Mouse (Mus musculus) forebrain, embryonic 16.5 days (tissue): ENCODE measurements around the gene Mapk10. TPM values are rescaled to one million over a fixed set of nuclear protein-coding genes. Genes with fewer than 3 reads are reported as not detected.

ENCODE experiments used
- ATAC-seq: fragments of 200-750 bp; cut with Nextera tagmentation; 2 replicates; pipeline ENCODE4 v1.8.0; 2017; ENCODE audit warnings: mild to moderate bottlenecking, moderate library complexity
- H3K27ac ChIP-seq: fragments of 300-500 bp; sonication (generic); 2 replicates; pipeline ENCODE4 v1.5.1; 2014; ENCODE audit warnings: low read length, control low read depth
- H3K27me3 ChIP-seq: fragments of 300-500 bp; sonication (generic); replicated peaks from 2 replicates; pipeline ENCODE4 v1.6.1; 2014; ENCODE audit warnings: low read length; ENCODE audit not compliant: control insufficient read depth, insufficient read depth
- H3K36me3 ChIP-seq: fragments of 300-500 bp; sonication (generic); 2 replicates; pipeline ENCODE4 v1.6.1; 2014; ENCODE audit not compliant: control insufficient read depth, insufficient read depth
- H3K4me1 ChIP-seq: fragments of 300-500 bp; sonication (generic); replicated peaks from 2 replicates; pipeline ENCODE4 v1.6.1; 2014; ENCODE audit warnings: low read length; ENCODE audit not compliant: control insufficient read depth, insufficient read depth
- H3K4me2 ChIP-seq: fragments of 300-500 bp; sonication (generic); 2 replicates; pipeline ENCODE4 v1.6.1; 2014; ENCODE audit warnings: mild to moderate bottlenecking, low read length, control low read depth
- H3K4me3 ChIP-seq: fragments of 300-500 bp; sonication (generic); replicated peaks from 2 replicates; pipeline ENCODE4 v1.5.1; 2014; ENCODE audit warnings: mild to moderate bottlenecking, low read length, control low read depth
- H3K9ac ChIP-seq: fragments of 300-500 bp; sonication (generic); replicated peaks from 2 replicates; pipeline ENCODE4 v1.6.1; 2014; ENCODE audit warnings: low read depth, low read length, control low read depth
- H3K9me3 ChIP-seq: fragments of 300-500 bp; sonication (generic); 2 replicates; pipeline ENCODE4 v1.6.1; 2016; ENCODE audit warnings: low read length; ENCODE audit not compliant: control insufficient read depth
- WGBS: fragments of 180-500 bp; shearing (Covaris S2); extraction: QIAGEN DNeasy Blood & Tissue Kit; methylation state at CpG from one replicate; pipeline ENCODE4 v1.1.7; 2014; 5-methylcytosine and 5-hydroxymethylcytosine counted together
- polyA plus RNA-seq: library from polyadenylated mRNA; unstranded; fragments of >200 nt; fragmentation: Nextera tagmentation; extraction: Ambion mirVana; gene quantifications from 2 replicates; pipeline ENCODE4 v1.2.1, GENCODE M21; 2015

Gene Mapk10
- polyA plus RNA-seq, 1 experiment from 2014 or later = 96.2 TPM

DNA sequence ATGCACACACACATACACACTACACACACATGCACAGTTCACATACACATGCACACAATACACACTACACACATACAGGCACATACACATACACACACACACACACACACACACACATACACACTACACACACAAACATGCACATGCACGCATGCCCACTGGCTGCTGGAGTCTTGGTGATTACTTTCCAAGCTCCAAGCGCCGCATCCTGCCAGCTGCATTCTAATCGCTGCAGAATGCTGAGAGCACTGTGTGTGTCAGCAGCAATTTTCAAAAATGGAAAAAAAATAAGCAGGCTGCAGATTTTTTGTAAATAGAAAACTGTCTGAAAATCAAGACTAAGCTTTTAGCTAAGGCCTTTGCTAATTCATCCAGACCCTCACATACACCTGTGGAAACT lies 196.8 kb downstream of the Mapk10 start:
- Histone ChIP-seq H3K9me3 (no peaks in the 10 kb centered on the region), H3K9ac (no peak overlapping the region), H3K27me3 (no peaks in the 10 kb centered on the region), H3K4me3 (no peak overlapping the region), H3K4me2 (no peak overlapping the region), H3K4me1 (peaks cover 4% of the 10 kb centered on the region), H3K36me3 (no peaks in the 10 kb centered on the region), H3K27ac (peak overlapping the region; percentile 65)
- ATAC-seq = peak; percentile 75
- WGBS = 64% methylated on average over 4 of the region's 4 CpGs

DNA sequence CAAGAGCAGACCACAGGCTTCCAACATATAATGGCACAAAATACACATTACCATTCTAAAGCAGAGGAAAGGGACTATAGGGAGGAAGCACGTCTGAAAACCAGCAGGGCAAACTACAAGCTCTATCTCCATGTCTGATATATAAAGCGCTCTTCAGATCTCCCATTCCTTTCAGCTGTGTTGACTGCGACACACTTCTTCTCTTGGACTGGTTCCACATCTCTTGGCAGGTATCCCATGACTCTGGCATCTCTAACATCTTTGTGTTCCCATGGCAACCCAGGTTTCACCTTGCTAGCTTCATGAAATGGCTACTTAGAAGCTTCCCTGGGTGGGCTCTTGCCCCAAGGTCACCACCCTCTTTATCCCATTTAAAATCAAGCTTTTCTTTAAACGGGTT lies 202.2 kb downstream of the Mapk10 start:
- no peaks in the 10 kb centered on the region for H3K9me3 ChIP-seq
- peak; percentile 57; the same call in 1 of the 2 replicates for ATAC-seq
- H3K4me3 ChIP-seq = no peak overlapping the region
- H3K27ac ChIP-seq = no peak overlapping the region
- no peak overlapping the region for H3K4me2 ChIP-seq
- 57% methylated on average over 4 of the region's 4 CpGs for WGBS
- no peak overlapping the region for H3K9ac ChIP-seq
- H3K36me3 ChIP-seq = no peaks in the 10 kb centered on the region
- no peaks in the 10 kb centered on the region for H3K27me3 ChIP-seq
- H3K4me1 ChIP-seq = peaks cover 7% of the 10 kb centered on the region; the same call in 1 of the 2 replicates

GRCm38 (mm10) chr5:103002116-103002515 lies 209.0 kb downstream of the Mapk10 start:
- H3K4me3 ChIP-seq = no peak overlapping the region
- H3K27me3 ChIP-seq = no peaks in the 10 kb centered on the region
- H3K9me3 ChIP-seq = no peaks in the 10 kb centered on the region
- no peak overlapping the region for H3K4me2 ChIP-seq
- peaks cover 5% of the 10 kb centered on the region; the same call in 1 of the 2 replicates for H3K4me1 ChIP-seq
- WGBS = 66% methylated on average over 7 of the region's 7 CpGs
- no peaks in the 10 kb centered on the region for H3K36me3 ChIP-seq
- no peak overlapping the region for H3K9ac ChIP-seq
- no peak for ATAC-seq
- no peak overlapping the region for H3K27ac ChIP-seq

- peak; percentile 43; the same call in 1 of the 2 replicates for ATAC-seq
- Histone ChIP-seq H3K4me3 (no peak overlapping the region), H3K4me1 (peaks cover 5% of the 10 kb centered on the region; the same call in 1 of the 2 replicates), H3K4me2 (no peak overlapping the region), H3K27ac (no peak overlapping the region), H3K36me3 (no peaks in the 10 kb centered on the region), H3K9ac (no peak overlapping the region), H3K9me3 (no peaks in the 10 kb centered on the region), H3K27me3 (no peaks in the 10 kb centered on the region)
- WGBS = 68% methylated on average over 6 of the region's 6 CpGs
Measured at GRCm38 (mm10) chr5:103000572-103000971, 210.6 kb downstream of the Mapk10 start.

GRCm38 (mm10) chr5:102998524-102998923 lies 212.6 kb downstream of the Mapk10 start:
- no peaks in the 10 kb centered on the region for H3K9me3 ChIP-seq
- H3K4me1 ChIP-seq = peaks cover 5% of the 10 kb centered on the region; the same call in 1 of the 2 replicates
- H3K27ac ChIP-seq = no peak overlapping the region
- WGBS = 79% methylated on average over 7 of the region's 7 CpGs
- H3K4me2 ChIP-seq = no peak overlapping the region
- H3K36me3 ChIP-seq = no peaks in the 10 kb centered on the region
- H3K27me3 ChIP-seq = no peaks in the 10 kb centered on the region
- no peak overlapping the region for H3K4me3 ChIP-seq
- ATAC-seq = no peak
- no peak overlapping the region for H3K9ac ChIP-seq

GRCm38 (mm10) chr5:102997907-102998306 lies 213.2 kb downstream of the Mapk10 start:
- whole genome bisulfite sequencing = 87% methylated on average over 11 of the region's 11 CpGs
- Histone ChIP-seq H3K27ac (no peak overlapping the region), H3K36me3 (no peaks in the 10 kb centered on the region), H3K4me2 (no peak overlapping the region), H3K4me3 (no peak overlapping the region), H3K4me1 (peaks cover 5% of the 10 kb centered on the region; the same call in 1 of the 2 replicates), H3K9ac (no peak overlapping the region), H3K27me3 (no peaks in the 10 kb centered on the region), H3K9me3 (no peaks in the 10 kb centered on the region)
- ATAC-seq = no peak

GRCm38 (mm10) chr5:102996331-102996730 lies 214.8 kb downstream of the Mapk10 start:
- no peak for ATAC-seq
- Histone ChIP-seq H3K4me3 (no peak overlapping the region), H3K4me1 (peaks cover 7% of the 10 kb centered on the region; the same call in 1 of the 2 replicates), H3K4me2 (no peak overlapping the region), H3K9me3 (no peaks in the 10 kb centered on the region), H3K9ac (no peak overlapping the region), H3K36me3 (no peaks in the 10 kb centered on the region), H3K27ac (no peak overlapping the region), H3K27me3 (no peaks in the 10 kb centered on the region)
- 91% methylated on average over 7 of the region's 7 CpGs for WGBS

- Histone ChIP-seq H3K27ac (no peak overlapping the region), H3K4me1 (peaks cover 7% of the 10 kb centered on the region; the same call in 1 of the 2 replicates), H3K4me2 (no peak overlapping the region), H3K36me3 (no peaks in the 10 kb centered on the region), H3K27me3 (no peaks in the 10 kb centered on the region), H3K9ac (no peak overlapping the region), H3K4me3 (no peak overlapping the region), H3K9me3 (no peaks in the 10 kb centered on the region)
- ATAC-seq = no peak
Measured at GRCm38 (mm10) chr5:102995928-102996327, 215.2 kb downstream of the Mapk10 start.

DNA sequence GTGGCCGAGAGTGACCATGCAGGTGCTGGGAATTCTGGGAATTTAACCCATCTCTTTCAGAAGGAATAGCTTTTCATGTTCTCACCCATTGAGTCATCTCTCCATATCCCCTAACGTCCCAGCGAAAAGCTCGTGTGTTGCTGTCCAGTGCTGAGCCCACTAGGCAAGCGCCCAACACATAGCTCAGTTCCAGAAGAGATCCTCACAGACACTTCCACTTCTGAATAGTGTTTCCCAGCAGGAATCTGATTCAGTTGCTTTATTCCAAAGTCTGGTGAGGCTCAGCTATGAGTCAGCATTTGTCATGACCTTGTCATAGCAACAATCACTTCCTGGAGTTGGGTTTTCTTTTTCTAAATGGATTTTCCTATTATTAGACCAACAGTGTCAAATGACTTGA lies 217.2 kb downstream of the Mapk10 start:
- no peak overlapping the region for H3K4me3 ChIP-seq
- no peaks in the 10 kb centered on the region for H3K36me3 ChIP-seq
- H3K9me3 ChIP-seq = no peaks in the 10 kb centered on the region
- H3K9ac ChIP-seq = no peak overlapping the region
- no peak for ATAC-seq
- 82% methylated on average over 5 of the region's 5 CpGs for WGBS
- no peaks in the 10 kb centered on the region for H3K27me3 ChIP-seq
- no peak overlapping the region for H3K27ac ChIP-seq
- no peak overlapping the region for H3K4me2 ChIP-seq
- 0 out of 2 replicates have a peak, but pooled peaks cover 2% of the 10 kb centered on the region for H3K4me1 ChIP-seq

- no peak for ATAC-seq
Measured at GRCm38 (mm10) chr5:102991691-102992090, 219.4 kb downstream of the Mapk10 start.

More at GRCm38 (mm10) chr5:102991691-102992090, 219.4 kb downstream of the Mapk10 start:
- H3K36me3 ChIP-seq = 0 out of 2 replicates have a peak, but pooled peaks cover 2% of the 10 kb centered on the region
- no peak overlapping the region for H3K27ac ChIP-seq
- H3K9me3 ChIP-seq = no peaks in the 10 kb centered on the region
- H3K4me1 ChIP-seq = 0 out of 2 replicates have a peak, but pooled peaks cover 2% of the 10 kb centered on the region
- H3K27me3 ChIP-seq = no peaks in the 10 kb centered on the region
- no peak overlapping the region for H3K4me3 ChIP-seq
- no peak overlapping the region for H3K4me2 ChIP-seq
- WGBS = 39% methylated on average over 2 of the region's 2 CpGs
- H3K9ac ChIP-seq = no peak overlapping the region
